ENCODE assay signal across 17 mouse cellular contexts in genomic region chr4:135943389-135943788, GRCm38 (mm10). TPM values are rescaled to one million over a fixed set of nuclear protein-coding genes. Genes with fewer than 3 reads are reported as not detected.
DNase-seq lines count a peak whose midpoint lies in the region; ATAC-seq and TF ChIP-seq lines count a peak whose summit lies in the region.
"Had no signal": no experiment of that assay in that cellular context is flagged by ENCODE, and none has a peak within 500 bp of the region (broad histone marks: within the 10 kb centered on the region; RNA-seq: fewer than 3 reads in every experiment).

No protein-coding gene starts in this region.

- no peak for ATAC-seq in heart, embryonic 12.5 days (ENCODE audit: insufficient number of reproducible peaks, low FRiP score)
- ATAC-seq: hindbrain, embryonic 16.5 days; lung, postnatal 0 days had no signal

- no peak for TF ChIP-seq POLR2A in cerebellum, adult 2 months (IDR thresholded peaks at IDR 0.05; ENCODE audit: borderline replicate concordance, insufficient read depth, low read length)
- TF ChIP-seq POLR2A in bone marrow macrophage, adult 2 months (IDR thresholded peaks at IDR 0.05; ENCODE audit: borderline replicate concordance, low read depth, low read length) = no peak

- H3K9me3 ChIP-seq in heart, embryonic 12.5 days (replicated peaks) = no peaks in the 10 kb centered on the region
- no peaks in the 10 kb centered on the region for H3K9me3 ChIP-seq in heart, embryonic 10.5 days
- no peaks in the 10 kb centered on the region for H3K9me3 ChIP-seq in midbrain, embryonic 10.5 days (replicated peaks)
- H3K9me3 ChIP-seq: heart, embryonic 13.5 days; liver, embryonic 13.5 days had no signal

- no peak overlapping the region for H3K4me2 ChIP-seq in heart, embryonic 12.5 days
- H3K4me2 ChIP-seq: heart, embryonic 13.5 days; liver, embryonic 13.5 days had no signal

- H3K4me1 ChIP-seq in cerebellum, adult 2 months (ENCODE audit: control insufficient read depth, insufficient read depth, low read length) = peaks cover 10% of the 10 kb centered on the region
- peaks cover 21% of the 10 kb centered on the region for H3K4me1 ChIP-seq in heart, embryonic 12.5 days (replicated peaks)
- H3K4me1 ChIP-seq in bone marrow macrophage, adult 2 months (ENCODE audit: control insufficient read depth, insufficient read depth, low read length) = peaks cover 41% of the 10 kb centered on the region
- H3K4me1 ChIP-seq in heart, embryonic 10.5 days = peaks cover 25% of the 10 kb centered on the region
- H3K4me1 ChIP-seq in midbrain, embryonic 10.5 days = peaks cover 20% of the 10 kb centered on the region

- no peaks in the 10 kb centered on the region for H3K27me3 ChIP-seq in cerebellum, adult 2 months (ENCODE audit: control insufficient read depth, insufficient read depth, low read length)
- H3K27me3 ChIP-seq in heart, embryonic 12.5 days (replicated peaks) = no peaks in the 10 kb centered on the region
- no peaks in the 10 kb centered on the region for H3K27me3 ChIP-seq in heart, embryonic 10.5 days (ENCODE audit: insufficient read depth, poor library complexity, severe bottlenecking)
- H3K27me3 ChIP-seq in midbrain, embryonic 10.5 days (ENCODE audit: low read depth, poor library complexity, severe bottlenecking) = no peaks in the 10 kb centered on the region
- H3K27me3 ChIP-seq: heart, embryonic 13.5 days; liver, embryonic 13.5 days had no signal

- peaks cover 20% of the 10 kb centered on the region for H3K36me3 ChIP-seq in heart, embryonic 12.5 days
- H3K36me3 ChIP-seq in heart, embryonic 10.5 days = peaks cover 19% of the 10 kb centered on the region
- peaks cover 28% of the 10 kb centered on the region for H3K36me3 ChIP-seq in midbrain, embryonic 10.5 days

- WGBS in cerebellum, adult 2 months = under 1% methylated on average over 4 of the region's 4 CpGs
- WGBS in heart, embryonic 12.5 days = 45% methylated on average over 4 of the region's 4 CpGs
- 42% methylated on average over 4 of the region's 4 CpGs for WGBS in heart, embryonic 10.5 days
- 64% methylated on average over 4 of the region's 4 CpGs for WGBS in midbrain, embryonic 10.5 days

- H3K27ac ChIP-seq in cerebellum, adult 2 months (ENCODE audit: insufficient read depth, low read length) = peak overlapping the region; percentile 77
- H3K27ac ChIP-seq in heart, embryonic 12.5 days (ENCODE audit: poor library complexity, severe bottlenecking) = no peak overlapping the region
- H3K27ac ChIP-seq in bone marrow macrophage, adult 2 months (ENCODE audit: insufficient read depth, low read depth, low read length) = peak overlapping the region; percentile 84
- peak overlapping the region; percentile 3; the same call in 1 of the 2 replicates for H3K27ac ChIP-seq in heart, embryonic 10.5 days
- H3K27ac ChIP-seq in midbrain, embryonic 10.5 days (replicated peaks) = no peak overlapping the region; the same call in 1 of the 2 replicates
- H3K27ac ChIP-seq: heart, embryonic 13.5 days; liver, embryonic 13.5 days had no signal

- no peak overlapping the region for H3K9ac ChIP-seq in heart, embryonic 12.5 days
- H3K9ac ChIP-seq: heart, embryonic 13.5 days; liver, embryonic 13.5 days had no signal

- DNase-seq in cerebellum, adult 2 months = peak; percentile 25 to 50
- no peak for DNase-seq in cerebellum, postnatal 36 days
- DNase-seq in heart, adult 18-20 months = peak; percentile 47 to 79
- no peak for DNase-seq in heart, embryonic 10.5 days (ENCODE audit: low spot score)
- no peak for DNase-seq in midbrain, embryonic 10.5 days (ENCODE audit: low spot score)
- no peak for DNase-seq in right cerebral cortex, postnatal 36 days (ENCODE audit: low spot score in 2 of 2)
- DNase-seq: adrenal gland, postnatal 25 days; cerebellum, adult 9-11 months; kidney, adult 2 months; kidney, postnatal 4 days; liver, embryonic 13.5 days; spleen, adult 18-20 months had no signal

- H3K4me3 ChIP-seq in cerebellum, adult 2 months (replicated peaks; ENCODE audit: insufficient read depth, low read depth, low read length) = no peak overlapping the region
- no peak overlapping the region for H3K4me3 ChIP-seq in heart, embryonic 12.5 days
- no peak overlapping the region for H3K4me3 ChIP-seq in bone marrow macrophage, adult 2 months (ENCODE audit: insufficient read depth, low read length)
- no peak overlapping the region for H3K4me3 ChIP-seq in heart, embryonic 10.5 days
- H3K4me3 ChIP-seq in midbrain, embryonic 10.5 days = no peak overlapping the region
- H3K4me3 ChIP-seq: heart, embryonic 13.5 days; liver, embryonic 13.5 days had no signal

- TF ChIP-seq CTCF in cerebellum, adult 2 months (IDR thresholded peaks at IDR 0.05; ENCODE audit: borderline replicate concordance, insufficient read depth, low read depth, low read length) = no peak
- no peak for TF ChIP-seq CTCF in bone marrow macrophage, adult 2 months (IDR thresholded peaks at IDR 0.05; ENCODE audit: low read depth, low read length)

RNA-seq across cellular contexts. Expression of gene Hmgcl, which starts 2.9 kb away (rescaled TPM):
- polyA plus RNA-seq in cerebellum, adult 2 months (2012; rRNA removed) = 86.9 and 98.7 TPM in 2 replicates
- 10 to 100 TPM; 87.3 to 91.7 TPM for total RNA-seq in heart, adult 18-20 months (2021)
- 70.4 and 74.5 TPM in 2 replicates for polyA plus RNA-seq in heart, embryonic 12.5 days (2016; fragmentation: Nextera tagmentation; extraction: Ambion mirVana)
- 99.8 and 101 TPM in 2 replicates for polyA plus RNA-seq in bone marrow macrophage, adult 2 months (2012; ENCODE audit: insufficient read depth, insufficient read length, missing spikeins)
- 67.5 and 77.1 TPM in 2 replicates for polyA plus RNA-seq in heart, embryonic 10.5 days (2016; fragmentation: Nextera tagmentation; extraction: Ambion mirVana)
- polyA plus RNA-seq in midbrain, embryonic 10.5 days (2016; fragmentation: Nextera tagmentation; extraction: Ambion mirVana) = 64.5 and 70.1 TPM in 2 replicates

RNA-seq across cellular contexts. Expression of gene Gale, which starts 20.1 kb away (rescaled TPM):
- 39.6 and 42.9 TPM in 2 replicates for polyA plus RNA-seq in cerebellum, adult 2 months (2012; rRNA removed)
- total RNA-seq in heart, adult 18-20 months (2021) = 1 to 10 TPM; 1.8 to 2.7 TPM
- 27.6 and 28.8 TPM in 2 replicates for polyA plus RNA-seq in heart, embryonic 12.5 days (2016; fragmentation: Nextera tagmentation; extraction: Ambion mirVana)
- 4.7 and 5.6 TPM in 2 replicates for polyA plus RNA-seq in bone marrow macrophage, adult 2 months (2012; ENCODE audit: insufficient read depth, insufficient read length, missing spikeins)
- 46.0 and 48.0 TPM in 2 replicates for polyA plus RNA-seq in heart, embryonic 10.5 days (2016; fragmentation: Nextera tagmentation; extraction: Ambion mirVana)
- 47.2 and 47.6 TPM in 2 replicates for polyA plus RNA-seq in midbrain, embryonic 10.5 days (2016; fragmentation: Nextera tagmentation; extraction: Ambion mirVana)

RNA-seq across cellular contexts. Expression of gene Fuca1, which starts 22.9 kb away (rescaled TPM):
- polyA plus RNA-seq in cerebellum, adult 2 months (2012; rRNA removed) = 46.5 and 47.9 TPM in 2 replicates
- 10 to 100 TPM; 31.7 to 35.3 TPM for total RNA-seq in heart, adult 18-20 months (2021)
- 36.4 and 41.7 TPM in 2 replicates for polyA plus RNA-seq in heart, embryonic 12.5 days (2016; fragmentation: Nextera tagmentation; extraction: Ambion mirVana)
- 418 and 432 TPM in 2 replicates for polyA plus RNA-seq in bone marrow macrophage, adult 2 months (2012; ENCODE audit: insufficient read depth, insufficient read length, missing spikeins)
- 44.2 and 51.2 TPM in 2 replicates for polyA plus RNA-seq in heart, embryonic 10.5 days (2016; fragmentation: Nextera tagmentation; extraction: Ambion mirVana)
- polyA plus RNA-seq in midbrain, embryonic 10.5 days (2016; fragmentation: Nextera tagmentation; extraction: Ambion mirVana) = 54.0 and 63.7 TPM in 2 replicates

RNA-seq across cellular contexts. Expression of gene Lypla2, which starts 29.0 kb away (rescaled TPM):
- 123 and 127 TPM in 2 replicates for polyA plus RNA-seq in cerebellum, adult 2 months (2012; rRNA removed)
- total RNA-seq in heart, adult 18-20 months (2021) = 10 to 100 TPM; 36.6 to 37.8 TPM
- 73.0 and 77.4 TPM in 2 replicates for polyA plus RNA-seq in heart, embryonic 12.5 days (2016; fragmentation: Nextera tagmentation; extraction: Ambion mirVana)
- polyA plus RNA-seq in bone marrow macrophage, adult 2 months (2012; ENCODE audit: insufficient read depth, insufficient read length, missing spikeins) = 74.7 and 77.1 TPM in 2 replicates
- polyA plus RNA-seq in heart, embryonic 10.5 days (2016; fragmentation: Nextera tagmentation; extraction: Ambion mirVana) = 105 and 134 TPM in 2 replicates
- polyA plus RNA-seq in midbrain, embryonic 10.5 days (2016; fragmentation: Nextera tagmentation; extraction: Ambion mirVana) = 214 and 220 TPM in 2 replicates

RNA-seq across cellular contexts. Expression of gene Pithd1, which starts 43.7 kb away (rescaled TPM):
- 127 and 130 TPM in 2 replicates for polyA plus RNA-seq in cerebellum, adult 2 months (2012; rRNA removed)
- total RNA-seq in heart, adult 18-20 months (2021) = 10 to 100 TPM; 22.1 to 25.1 TPM
- 47.2 and 49.1 TPM in 2 replicates for polyA plus RNA-seq in heart, embryonic 12.5 days (2016; fragmentation: Nextera tagmentation; extraction: Ambion mirVana)
- 31.0 and 31.5 TPM in 2 replicates for polyA plus RNA-seq in bone marrow macrophage, adult 2 months (2012; ENCODE audit: insufficient read depth, insufficient read length, missing spikeins)
- 50.8 and 67.8 TPM in 2 replicates for polyA plus RNA-seq in heart, embryonic 10.5 days (2016; fragmentation: Nextera tagmentation; extraction: Ambion mirVana)
- polyA plus RNA-seq in midbrain, embryonic 10.5 days (2016; fragmentation: Nextera tagmentation; extraction: Ambion mirVana) = 66.3 and 69.6 TPM in 2 replicates

Comparison
In these comparisons a context has a peak if more than half of its experiments do, and no peak if none do; other contexts are left out.
1. DNase-seq: peak in cerebellum, adult 2 months (2 of 2) and heart, adult 18-20 months (2 of 2); none in cerebellum, postnatal 36 days (0 of 2), heart, embryonic 10.5 days (single experiment), midbrain, embryonic 10.5 days (single experiment) and right cerebral cortex, postnatal 36 days (0 of 2).
2. H3K27ac ChIP-seq: peak in cerebellum, adult 2 months (single experiment), bone marrow macrophage, adult 2 months (single experiment) and heart, embryonic 10.5 days (single experiment); none in heart, embryonic 12.5 days (single experiment) and midbrain, embryonic 10.5 days (single experiment).